Mouse (Mus musculus) c-Kit-positive CD71-positive TER-119-negative erythroid progenitor cells, embryonic 14.5 days (primary cell): ENCODE results near the gene Orc4.
"Not testable (repeated sequence)": the region's sequence is repeated elsewhere in the genome, so short reads cannot be mapped to it uniquely, and the experiment has no call there.

ENCODE experiments used
- DNase-seq: peaks from one replicate; pipeline ENCODE4 v3.0.0-alpha.2; 2013; ENCODE audit warnings: low read depth

The Orc4 gene

DNA sequence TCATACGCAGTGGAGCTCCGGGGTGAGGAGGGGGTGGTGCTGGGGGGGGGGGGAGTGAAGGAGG, at the start of gene Orc4:
Orc4 (minus strand) TSS at position 26 of the 64 bp plus-strand sequence.
- no peak for DNase-seq

DNA sequence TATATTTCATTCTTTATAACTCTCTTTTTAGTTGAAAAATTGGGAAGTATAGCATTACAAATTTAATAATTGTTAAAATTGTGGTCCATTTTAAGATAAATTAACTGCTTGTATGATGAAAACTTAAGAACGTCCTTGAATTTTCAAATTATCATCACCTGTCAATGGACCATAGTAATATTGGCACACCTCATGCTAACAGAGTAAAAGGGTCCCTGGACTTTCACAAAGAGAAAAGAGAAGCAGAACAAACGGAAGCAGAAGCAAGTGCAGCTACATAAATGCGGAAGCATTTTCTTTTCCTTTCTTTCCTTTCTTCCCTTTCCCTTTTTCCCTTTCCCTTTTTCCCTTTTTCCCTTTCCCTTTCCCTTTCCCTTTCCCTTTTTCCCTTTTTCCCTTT, 40.2 kb upstream of the Orc4 start:
- no peak for DNase-seq

DNA sequence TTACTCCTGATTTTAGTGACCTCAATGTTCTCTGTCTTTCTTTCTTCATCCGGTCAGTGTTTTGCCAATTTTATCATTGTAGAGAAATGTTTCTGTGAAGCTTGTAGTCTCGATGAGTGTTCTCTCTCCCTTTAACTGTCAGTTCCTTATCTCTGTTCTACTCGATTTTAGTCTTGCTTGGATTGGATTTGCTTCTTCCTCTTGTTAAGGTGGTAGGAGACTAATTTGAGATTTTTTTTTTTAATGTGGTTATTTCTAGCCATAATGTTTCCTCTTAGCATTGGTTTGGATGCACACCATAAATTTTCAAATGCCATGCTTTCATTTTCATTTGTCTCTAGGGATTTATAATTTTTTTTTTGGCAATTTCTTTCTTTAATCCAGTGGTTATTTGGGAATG, 28.8 kb upstream of the Orc4 start:
- DNase-seq: no peak

DNA sequence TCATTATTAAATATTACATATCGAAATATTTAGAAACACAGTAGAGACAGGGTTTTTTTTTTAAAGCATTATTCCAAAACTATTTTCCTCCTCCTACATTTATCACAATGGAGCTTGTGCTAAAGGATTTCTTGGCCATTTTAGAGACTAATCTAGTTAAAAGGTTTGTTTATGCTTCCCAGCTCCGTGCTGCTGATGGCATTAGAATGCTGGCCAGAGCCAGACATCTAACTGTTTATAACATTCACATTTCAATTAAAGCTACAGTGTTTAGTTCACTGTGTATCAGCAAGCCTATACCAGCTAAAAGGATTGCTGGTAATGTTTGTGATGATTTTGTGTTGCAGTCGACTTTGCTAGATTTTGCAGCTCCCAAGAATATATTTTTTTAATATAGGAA, 6.5 kb upstream of the Orc4 start:
- no peak for DNase-seq

DNA sequence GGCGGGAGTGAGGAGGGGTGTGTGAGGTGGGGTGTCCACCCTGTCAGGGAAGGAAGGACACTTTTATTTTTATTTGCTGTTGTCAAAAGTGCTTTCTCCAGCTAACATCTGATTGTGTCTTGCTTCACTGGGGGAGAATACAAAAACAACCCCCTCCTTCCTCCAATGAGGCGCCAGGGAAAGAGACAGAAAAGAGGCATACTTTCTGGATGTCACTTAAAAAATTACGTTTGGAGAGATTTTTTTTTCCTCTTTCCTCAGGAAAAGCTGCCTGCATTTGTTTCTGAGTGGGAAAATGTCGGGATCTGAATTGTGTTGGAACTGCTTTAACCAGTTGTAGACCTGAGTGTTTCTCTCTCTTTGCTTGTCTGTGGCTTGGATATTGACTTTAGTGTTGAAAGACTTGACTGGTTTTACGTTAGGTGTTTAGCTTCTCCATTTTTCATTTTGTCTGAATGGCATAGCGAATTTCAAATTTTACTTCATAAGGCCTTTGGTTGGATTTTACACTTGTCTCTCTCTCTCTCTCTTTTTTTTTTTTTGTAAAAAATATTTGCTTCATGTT, 321 bp upstream of the Orc4 start:
- no peak for DNase-seq

DNA sequence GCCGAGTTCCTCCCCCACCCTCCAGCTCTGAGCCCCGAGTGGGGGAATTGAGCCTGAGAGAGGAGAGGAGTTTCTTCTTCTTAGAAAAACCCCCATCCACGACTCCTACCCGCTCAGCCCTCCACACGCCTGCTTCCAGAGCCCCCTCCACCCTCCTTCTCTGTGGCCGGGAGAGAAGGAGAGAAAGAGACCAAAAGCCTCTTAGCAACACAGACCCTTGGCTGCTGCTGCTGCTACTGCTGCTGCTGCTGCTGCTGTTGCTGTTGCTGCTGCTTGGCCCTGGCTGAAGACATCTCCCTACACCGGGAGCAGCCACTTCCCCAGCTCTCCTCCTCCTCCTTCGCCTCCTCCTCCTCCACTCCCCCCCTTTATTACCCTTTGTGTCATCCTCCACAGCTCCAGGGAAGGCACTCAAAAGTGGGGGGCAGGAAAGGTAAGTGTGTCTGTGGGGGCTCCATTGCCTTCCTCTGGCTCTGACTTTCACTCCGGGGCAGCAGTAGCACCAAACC, 280 bp downstream of the Orc4 start:
- DNase-seq: no peak

DNA sequence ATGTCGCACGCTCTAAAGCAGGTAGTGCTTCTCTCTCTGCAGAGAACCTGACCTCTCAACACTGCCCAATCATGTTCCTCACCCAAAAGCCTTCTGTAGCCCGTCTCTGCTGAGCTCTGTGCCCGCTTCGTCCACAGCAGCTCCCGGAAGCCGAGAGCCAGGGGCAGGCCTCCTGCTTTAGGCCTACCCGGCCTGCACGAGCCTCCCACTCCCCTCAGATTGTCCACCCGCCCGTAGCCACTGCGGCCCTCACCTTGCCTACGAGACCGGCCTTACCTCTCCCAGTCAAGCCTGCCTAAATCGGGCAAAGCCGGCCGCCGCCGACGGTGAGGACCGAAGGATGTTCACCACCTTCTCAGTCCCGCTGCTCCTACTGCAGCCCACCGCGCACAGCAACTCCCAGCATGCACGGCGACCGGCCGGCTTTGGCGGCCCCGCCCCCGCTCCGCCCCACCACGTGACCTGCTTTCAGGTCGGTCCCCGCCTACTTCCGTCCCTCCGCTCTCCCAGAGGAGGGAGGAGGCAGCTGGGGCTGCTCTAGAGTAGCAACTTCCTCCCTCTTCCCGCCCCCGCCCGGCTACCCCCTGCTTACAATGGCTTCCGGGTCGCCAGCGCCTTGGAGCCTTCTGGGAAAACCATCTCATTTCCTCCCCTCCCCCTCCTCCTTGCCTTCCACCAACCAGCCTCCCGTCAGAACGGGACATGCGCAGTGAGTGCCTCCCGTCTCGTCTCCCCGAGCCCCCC, 1.1 kb downstream of the Orc4 start, which contains the start of gene Mbd5:
Mbd5 (plus strand) TSS at position 668 of the 744 bp plus-strand sequence.
- peak; percentile 94 for DNase-seq

DNA sequence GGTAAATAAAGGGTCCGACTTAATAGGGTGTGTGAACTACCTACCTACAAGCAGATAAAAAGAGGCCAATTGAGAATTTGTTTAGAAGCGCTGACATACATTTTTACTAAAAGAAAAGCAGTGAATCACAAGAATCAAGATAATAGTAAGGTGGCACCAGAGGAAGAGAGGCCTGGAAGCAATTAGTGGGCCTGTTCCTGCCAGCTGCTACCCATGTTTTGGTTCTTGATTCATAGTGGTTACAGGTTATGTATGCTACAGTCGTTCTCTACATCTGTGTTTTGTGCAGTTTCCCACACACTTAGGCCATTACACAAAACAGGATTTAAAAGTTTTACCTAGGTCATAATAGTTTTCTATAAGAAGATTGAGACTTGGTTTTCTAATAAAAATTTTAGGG, 2.3 kb downstream of the Orc4 start:
- no peak for DNase-seq

DNA sequence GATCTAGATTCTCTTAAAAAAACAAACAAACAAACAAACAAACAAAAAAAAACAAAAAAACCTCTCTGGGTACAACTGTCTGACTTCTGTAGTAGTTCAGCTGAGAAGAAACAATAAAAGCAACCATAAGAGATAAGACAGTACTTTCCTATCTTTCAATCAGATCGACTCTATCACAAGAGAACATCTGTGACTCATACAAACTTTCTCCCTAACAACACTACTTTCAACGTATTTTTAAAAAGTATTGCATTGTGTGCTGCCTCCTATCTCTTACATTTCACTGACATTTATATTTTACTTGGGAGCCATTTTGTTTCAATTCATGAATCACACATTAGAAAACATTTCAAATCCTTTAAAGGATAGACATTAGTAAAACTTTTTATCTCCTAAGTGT, 15.0 kb downstream of the Orc4 start:
- no peak for DNase-seq

DNA sequence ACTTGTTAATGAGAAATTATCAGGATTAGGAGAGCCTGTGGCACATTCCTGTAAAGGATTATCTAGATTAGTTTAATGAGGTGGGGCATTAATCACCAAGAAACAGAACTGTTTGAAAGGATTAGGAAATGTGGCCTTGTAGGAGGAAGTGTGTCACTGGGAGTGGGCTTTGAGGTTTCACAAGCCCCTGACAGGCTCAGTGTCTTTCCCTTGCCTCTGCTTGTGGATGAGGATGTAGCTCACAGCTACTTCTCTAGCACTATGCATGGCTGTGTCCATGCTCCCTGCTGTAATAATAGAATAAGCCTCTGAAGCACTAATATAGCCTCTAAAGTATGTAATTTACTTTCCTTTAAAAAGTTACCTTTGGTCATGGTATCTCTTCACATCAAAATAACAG, 34.2 kb downstream of the Orc4 start:
- DNase-seq: no peak

DNA sequence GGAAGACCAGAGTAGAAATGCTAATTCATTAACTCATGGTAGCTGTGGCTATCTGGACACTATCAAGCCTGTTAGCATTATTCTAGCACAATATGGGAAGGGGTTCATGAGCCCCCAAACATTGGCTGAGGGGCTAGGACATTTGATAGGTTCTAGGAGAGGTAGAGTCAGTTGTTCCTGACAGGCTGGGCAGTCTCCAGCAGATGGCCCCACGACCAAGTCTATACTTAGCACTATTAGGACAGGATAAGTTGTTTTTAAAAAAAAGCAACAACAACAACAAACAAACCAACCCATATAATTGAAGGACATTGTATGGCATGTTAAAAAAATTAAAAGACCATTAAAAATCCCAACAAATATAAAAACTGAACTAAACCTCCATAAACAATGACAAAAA, 35.9 kb downstream of the Orc4 start:
- DNase-seq: no peak

DNA sequence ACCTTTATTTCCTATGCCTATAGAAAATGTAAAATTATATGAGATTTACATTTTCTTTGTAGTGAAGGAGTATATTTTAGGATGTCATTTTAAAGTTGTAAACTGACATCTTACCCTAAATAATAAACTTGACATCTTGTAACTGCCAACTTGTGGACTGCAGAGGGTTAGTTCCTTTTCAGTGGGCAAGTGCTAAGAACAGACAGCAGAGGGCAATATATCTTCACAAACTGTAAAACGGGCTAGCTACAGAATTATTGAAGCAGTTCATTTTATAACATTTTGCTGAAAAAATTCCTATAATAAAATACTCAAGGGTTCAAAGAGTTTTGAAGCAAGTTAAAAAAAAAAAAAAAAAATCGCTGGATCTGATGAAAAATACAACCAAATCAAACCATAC, 41.2 kb downstream of the Orc4 start:
- DNase-seq: no peak

DNA sequence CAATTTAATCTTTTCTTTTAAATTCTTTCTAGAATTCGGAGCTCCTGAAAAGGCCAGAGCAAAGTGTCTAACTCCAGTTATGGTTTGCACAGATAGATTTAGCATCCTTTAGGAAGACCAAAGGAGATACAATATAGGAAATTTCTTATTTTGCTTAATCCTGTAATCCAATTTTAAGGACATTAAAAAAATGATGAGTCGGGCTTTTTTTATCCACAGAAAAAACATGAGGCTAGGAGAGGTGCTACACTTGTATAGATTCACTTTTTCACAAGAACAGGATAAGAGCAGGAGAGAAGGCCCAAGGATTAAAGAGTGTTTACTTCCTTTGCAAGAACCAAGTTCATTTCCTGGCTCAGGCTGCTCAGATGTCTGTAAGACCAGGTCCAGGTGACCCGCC, 54.9 kb downstream of the Orc4 start:
- no peak for DNase-seq

DNA sequence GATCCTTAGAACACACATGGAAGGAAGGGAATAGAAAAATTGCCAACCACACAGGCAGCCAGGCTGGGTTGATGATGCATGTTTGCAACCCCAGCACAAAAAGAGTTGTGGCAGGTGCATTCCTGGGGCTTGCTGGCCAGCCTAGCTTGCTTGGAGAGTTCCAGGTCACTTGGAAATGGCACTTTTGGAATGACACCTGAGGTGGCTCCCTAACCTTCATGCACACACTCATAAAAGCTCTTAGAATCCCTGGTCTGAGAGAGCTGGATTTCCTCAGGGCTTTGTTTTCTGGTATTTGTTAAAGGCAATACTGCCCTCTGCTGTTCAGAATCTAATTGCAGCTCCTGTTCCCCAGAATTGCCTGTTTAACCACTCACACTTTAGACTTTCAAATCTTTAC, 64.1 kb downstream of the Orc4 start:
- DNase-seq: peak; percentile 34

DNA sequence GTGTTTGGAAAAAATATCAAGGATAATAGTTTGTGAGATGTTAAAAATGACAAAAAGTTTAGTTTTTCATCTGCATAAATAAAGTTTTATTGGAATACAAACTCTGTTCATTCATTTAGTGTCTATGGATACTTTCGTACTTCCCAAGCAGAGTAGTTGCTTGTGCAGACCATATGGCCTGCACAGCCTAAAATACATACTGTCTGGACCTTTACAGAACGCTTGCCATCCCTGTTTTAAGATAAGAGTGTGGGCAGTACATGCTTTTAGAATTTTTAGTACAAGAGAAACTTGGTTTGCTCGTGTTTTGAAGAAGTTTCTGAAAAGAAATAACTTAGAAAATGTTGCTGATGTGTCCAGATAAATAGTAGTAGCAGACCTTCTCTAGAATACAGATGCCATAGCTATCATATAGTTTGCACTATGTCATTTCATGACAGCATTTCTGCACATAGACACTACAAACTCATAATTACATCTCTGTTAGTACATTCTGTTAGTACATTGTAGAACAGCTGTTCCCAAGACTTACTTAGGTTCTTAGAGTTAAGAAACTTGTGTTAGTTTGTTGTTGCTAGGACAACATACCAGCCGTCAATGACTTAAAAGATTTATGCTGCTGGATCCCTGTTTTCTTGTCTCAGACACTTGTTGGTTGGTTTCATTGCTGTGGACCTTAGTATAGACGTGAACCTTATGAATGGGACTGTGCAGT, 81.7 kb downstream of the Orc4 start:
- no peak for DNase-seq

DNA sequence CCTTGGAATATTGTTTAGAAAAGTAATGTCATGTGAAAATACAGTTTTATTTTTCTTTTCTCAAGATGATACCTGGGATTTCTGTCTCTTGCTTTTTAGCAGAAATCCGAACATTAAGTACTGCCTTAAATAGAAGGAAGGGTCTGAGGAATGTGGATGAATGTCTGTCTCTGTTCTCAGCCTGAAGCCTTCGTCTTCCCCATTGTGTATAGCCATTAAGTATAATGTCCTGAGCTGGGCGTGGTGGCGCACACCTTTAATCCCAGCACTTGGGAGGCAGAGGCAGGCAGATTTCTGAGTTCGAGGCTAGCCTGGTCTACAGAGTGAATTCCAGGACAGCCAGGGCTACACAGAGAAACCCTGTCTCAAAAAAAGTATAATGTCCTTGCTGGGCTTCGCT, 84.5 kb downstream of the Orc4 start:
- DNase-seq: not testable (repeated sequence)
